Mouse (Mus musculus): Measurements from ENCODE around the gene Ctnnbl1. TPM values are rescaled to one million over a fixed set of nuclear protein-coding genes. Genes with fewer than 3 reads are reported as not detected.

Ctnnbl1 gene
- polyA plus RNA-seq, 1 experiment from 2014 or later, result 60.9 TPM

DNA sequence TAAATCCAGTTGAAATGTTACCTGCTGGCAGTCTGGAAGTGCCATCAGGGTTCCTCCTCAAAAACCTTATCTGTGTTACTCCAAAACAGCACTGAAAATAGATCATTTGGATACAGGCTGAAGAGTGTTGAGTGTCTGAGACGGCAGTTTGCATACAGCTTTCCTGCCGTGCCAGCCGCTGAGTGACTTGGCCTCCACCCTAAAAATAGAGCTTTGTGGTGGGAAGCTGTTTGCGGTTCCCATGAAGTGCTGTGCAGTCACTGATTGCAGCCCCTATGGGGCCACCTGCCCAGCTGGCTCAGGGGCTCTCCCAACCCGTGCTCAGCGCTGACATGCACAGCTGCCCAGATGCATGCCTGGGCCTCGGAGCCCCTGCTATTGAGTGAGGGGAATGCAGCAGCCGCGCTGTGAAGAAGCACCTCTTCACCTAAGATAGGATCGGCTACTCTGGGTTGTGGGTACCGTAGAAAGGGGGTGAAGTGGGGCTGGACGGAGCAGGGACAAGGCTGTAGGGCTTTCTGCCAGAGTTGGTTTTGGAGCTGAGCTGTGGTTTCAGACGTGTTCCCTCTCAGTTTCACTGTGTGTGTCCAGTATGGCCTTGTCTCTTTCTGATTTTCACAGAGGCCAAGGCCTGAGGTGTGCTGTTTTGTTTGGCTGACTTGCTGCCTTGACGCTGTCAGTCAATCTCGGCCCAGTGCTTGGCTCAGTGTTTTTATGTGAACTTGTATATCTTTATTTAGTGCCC lies 81.5 kb downstream of the Ctnnbl1 start:
- DNase-seq (no peak), ATAC-seq (ENCODE audit: insufficient read depth) (no peak)
- Histone ChIP-seq H3K9ac (no peak overlapping the region), H3K27me3 (ENCODE audit: insufficient read depth, low read length) (no peaks in the 10 kb centered on the region), H3K36me3 (ENCODE audit: insufficient read depth) (peaks cover 28% of the 10 kb centered on the region), H3K4me2 (no peak overlapping the region), H3K9me3 (ENCODE audit: low read depth, low read length) (no peaks in the 10 kb centered on the region), H3K27ac (ENCODE audit: low read depth) (no peak overlapping the region), H3K4me1 (ENCODE audit: insufficient read depth) (no peaks in the 10 kb centered on the region), H3K4me3 (ENCODE audit: low read depth, low read length) (no peak overlapping the region)
- WGBS, result 72% methylated on average over 15 of the region's 15 CpGs
- no peak for TF ChIP-seq CTCF (IDR thresholded peaks at IDR 0.05; ENCODE audit: low read depth)

DNA sequence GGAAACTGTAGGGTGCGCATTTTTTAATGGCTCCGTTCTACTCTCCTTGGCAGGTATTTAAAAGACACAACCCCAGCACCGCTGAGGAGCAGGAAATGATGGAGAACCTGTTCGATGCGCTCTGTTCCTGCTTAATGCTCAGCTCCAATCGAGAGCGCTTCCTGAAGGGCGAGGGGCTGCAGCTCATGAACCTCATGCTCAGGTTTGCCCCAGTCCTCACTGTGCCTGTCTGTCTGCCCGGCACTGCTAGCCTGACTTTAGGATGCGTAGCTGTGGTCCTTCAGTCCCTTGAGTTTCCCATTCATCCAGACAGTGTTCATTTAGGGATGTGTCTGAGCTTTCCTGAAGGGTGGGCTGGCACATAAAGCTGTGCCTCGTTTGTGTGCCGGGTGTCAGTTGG lies 82.2 kb downstream of the Ctnnbl1 start:
- Histone ChIP-seq H3K4me3 (ENCODE audit: low read depth, low read length) (no peak overlapping the region), H3K9me3 (ENCODE audit: low read depth, low read length) (no peaks in the 10 kb centered on the region), H3K27ac (ENCODE audit: low read depth) (no peak overlapping the region), H3K4me2 (no peak overlapping the region), H3K27me3 (ENCODE audit: insufficient read depth, low read length) (no peaks in the 10 kb centered on the region), H3K9ac (no peak overlapping the region), H3K36me3 (ENCODE audit: insufficient read depth) (peaks cover 28% of the 10 kb centered on the region), H3K4me1 (ENCODE audit: insufficient read depth) (no peaks in the 10 kb centered on the region)
- no peak for ATAC-seq (ENCODE audit: insufficient read depth)
- no peak for DNase-seq
- no peak for TF ChIP-seq CTCF (IDR thresholded peaks at IDR 0.05; ENCODE audit: low read depth)
- WGBS, result 93% methylated on average over 12 of the region's 12 CpGs

DNA sequence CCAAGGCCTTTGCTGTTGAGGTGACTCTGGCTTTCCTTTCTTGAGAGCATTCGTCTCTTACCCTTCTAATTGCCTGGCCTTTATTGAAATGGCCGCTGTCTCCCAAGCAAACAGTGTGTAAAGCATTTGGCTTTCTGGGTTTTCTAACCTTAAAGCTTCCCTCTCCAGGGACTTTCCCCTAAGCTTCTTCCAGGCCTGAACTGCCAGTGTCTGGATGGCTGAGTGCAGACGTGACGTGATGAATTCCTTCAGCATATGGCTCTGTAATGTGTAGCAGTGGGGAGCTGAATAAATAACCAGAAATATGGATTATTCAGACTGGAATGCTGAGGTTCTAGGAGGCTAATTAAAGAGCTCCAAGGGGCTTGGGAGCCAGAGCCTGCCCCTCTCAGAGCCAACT lies 84.1 kb downstream of the Ctnnbl1 start:
- ATAC-seq (ENCODE audit: insufficient read depth) (no peak), DNase-seq (no peak)
- Histone ChIP-seq H3K27ac (ENCODE audit: low read depth) (no peak overlapping the region), H3K9me3 (ENCODE audit: low read depth, low read length) (no peaks in the 10 kb centered on the region), H3K4me2 (no peak overlapping the region), H3K4me1 (ENCODE audit: insufficient read depth) (no peaks in the 10 kb centered on the region), H3K4me3 (ENCODE audit: low read depth, low read length) (no peak overlapping the region), H3K9ac (no peak overlapping the region), H3K36me3 (ENCODE audit: insufficient read depth) (peaks cover 16% of the 10 kb centered on the region), H3K27me3 (ENCODE audit: insufficient read depth, low read length) (no peaks in the 10 kb centered on the region)
- WGBS, result 77% methylated on average over 4 of the region's 4 CpGs
- TF ChIP-seq CTCF (IDR thresholded peaks at IDR 0.05; ENCODE audit: low read depth), result no peak

DNA sequence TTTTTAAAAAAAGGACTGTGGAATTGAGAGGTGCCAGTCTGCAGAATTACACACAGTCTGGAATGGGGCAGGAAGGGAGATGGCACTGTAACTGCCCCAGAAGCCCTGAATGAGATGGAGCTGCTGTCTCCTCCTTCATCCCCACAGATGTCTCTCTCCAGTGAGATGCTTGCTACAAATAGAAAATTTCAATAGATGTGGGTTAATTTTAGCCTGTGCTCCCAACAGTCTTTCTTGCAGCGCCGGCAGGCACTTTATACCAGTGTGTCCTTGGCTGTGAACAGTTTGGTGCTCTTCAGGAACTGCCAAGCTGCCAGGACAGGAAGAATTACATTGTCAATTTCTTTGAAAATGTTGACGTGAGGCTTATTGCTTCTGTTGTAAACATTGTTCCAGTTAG lies 86.3 kb downstream of the Ctnnbl1 start:
- no peak overlapping the region for H3K9ac ChIP-seq
- H3K27ac ChIP-seq (ENCODE audit: low read depth), result no peak overlapping the region
- no peaks in the 10 kb centered on the region for H3K27me3 ChIP-seq (ENCODE audit: insufficient read depth, low read length)
- peaks cover 4% of the 10 kb centered on the region for H3K36me3 ChIP-seq (ENCODE audit: insufficient read depth)
- H3K9me3 ChIP-seq (ENCODE audit: low read depth, low read length), result no peaks in the 10 kb centered on the region
- ATAC-seq (ENCODE audit: insufficient read depth) (no peak), DNase-seq (no peak)
- no peak overlapping the region for H3K4me2 ChIP-seq
- no peak for TF ChIP-seq CTCF (IDR thresholded peaks at IDR 0.05; ENCODE audit: low read depth)
- H3K4me1 ChIP-seq (ENCODE audit: insufficient read depth), result no peaks in the 10 kb centered on the region
- H3K4me3 ChIP-seq (ENCODE audit: low read depth, low read length), result no peak overlapping the region
- 74% methylated on average over 3 of the region's 3 CpGs for WGBS

DNA sequence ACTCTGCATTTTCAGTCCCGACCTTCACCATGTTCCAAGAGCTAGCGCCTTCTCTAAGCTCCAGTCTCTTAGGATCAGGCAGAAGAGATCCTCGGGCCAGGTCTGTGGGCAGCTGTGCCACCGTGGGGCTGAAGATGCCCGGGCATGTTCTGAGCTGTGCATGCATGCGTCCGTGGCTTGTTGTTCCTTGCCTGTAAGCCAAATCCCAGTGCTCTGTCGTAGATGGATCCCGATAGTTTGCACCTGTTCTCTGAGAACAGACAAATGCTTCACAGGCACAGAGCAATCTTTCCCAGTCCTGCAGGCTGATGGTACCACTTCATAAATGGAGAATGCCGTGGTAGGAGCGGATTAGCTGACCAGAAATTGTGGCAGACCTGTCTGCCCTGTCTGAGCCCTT lies 87.0 kb downstream of the Ctnnbl1 start:
- Histone ChIP-seq H3K4me1 (ENCODE audit: insufficient read depth) (no peaks in the 10 kb centered on the region), H3K4me3 (ENCODE audit: low read depth, low read length) (no peak overlapping the region), H3K9ac (no peak overlapping the region), H3K4me2 (no peak overlapping the region), H3K27me3 (ENCODE audit: insufficient read depth, low read length) (no peaks in the 10 kb centered on the region), H3K9me3 (ENCODE audit: low read depth, low read length) (no peaks in the 10 kb centered on the region), H3K27ac (ENCODE audit: low read depth) (no peak overlapping the region), H3K36me3 (ENCODE audit: insufficient read depth) (no peaks in the 10 kb centered on the region)
- 94% methylated on average over 11 of the region's 11 CpGs for whole genome bisulfite sequencing
- no peak for ATAC-seq (ENCODE audit: insufficient read depth)
- no peak for TF ChIP-seq CTCF (IDR thresholded peaks at IDR 0.05; ENCODE audit: low read depth)
- no peak for DNase-seq

DNA sequence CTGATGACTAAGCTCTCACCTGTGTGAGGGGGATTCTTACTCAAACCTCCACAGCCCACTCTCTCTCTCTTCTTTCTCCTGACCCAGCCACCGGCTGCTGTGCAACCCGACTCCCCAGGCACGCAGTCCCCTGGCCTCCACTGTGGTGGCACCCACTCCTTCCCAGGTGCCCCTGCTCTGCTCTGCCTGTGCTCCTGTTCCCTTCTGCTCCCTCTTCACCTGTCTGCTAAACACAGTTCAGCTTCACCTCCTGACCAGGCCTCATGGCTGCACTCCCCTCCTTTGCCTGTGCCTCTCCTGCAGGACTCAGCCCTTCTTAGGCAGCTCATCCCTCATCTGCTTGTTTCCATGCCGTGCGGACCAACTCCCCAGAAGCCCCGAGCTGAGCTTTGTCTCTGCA lies 92.9 kb downstream of the Ctnnbl1 start:
- no peaks in the 10 kb centered on the region for H3K36me3 ChIP-seq (ENCODE audit: insufficient read depth)
- H3K27me3 ChIP-seq (ENCODE audit: insufficient read depth, low read length), result no peaks in the 10 kb centered on the region
- DNase-seq (no peak), ATAC-seq (ENCODE audit: insufficient read depth) (no peak)
- TF ChIP-seq CTCF (IDR thresholded peaks at IDR 0.05; ENCODE audit: low read depth), result no peak
- H3K4me3 ChIP-seq (ENCODE audit: low read depth, low read length), result no peak overlapping the region
- 68% methylated on average over 6 of the region's 6 CpGs for WGBS
- no peak overlapping the region for H3K4me2 ChIP-seq
- no peak overlapping the region for H3K9ac ChIP-seq
- no peak overlapping the region for H3K27ac ChIP-seq (ENCODE audit: low read depth)
- no peaks in the 10 kb centered on the region for H3K4me1 ChIP-seq (ENCODE audit: insufficient read depth)
- no peaks in the 10 kb centered on the region for H3K9me3 ChIP-seq (ENCODE audit: low read depth, low read length)

DNA sequence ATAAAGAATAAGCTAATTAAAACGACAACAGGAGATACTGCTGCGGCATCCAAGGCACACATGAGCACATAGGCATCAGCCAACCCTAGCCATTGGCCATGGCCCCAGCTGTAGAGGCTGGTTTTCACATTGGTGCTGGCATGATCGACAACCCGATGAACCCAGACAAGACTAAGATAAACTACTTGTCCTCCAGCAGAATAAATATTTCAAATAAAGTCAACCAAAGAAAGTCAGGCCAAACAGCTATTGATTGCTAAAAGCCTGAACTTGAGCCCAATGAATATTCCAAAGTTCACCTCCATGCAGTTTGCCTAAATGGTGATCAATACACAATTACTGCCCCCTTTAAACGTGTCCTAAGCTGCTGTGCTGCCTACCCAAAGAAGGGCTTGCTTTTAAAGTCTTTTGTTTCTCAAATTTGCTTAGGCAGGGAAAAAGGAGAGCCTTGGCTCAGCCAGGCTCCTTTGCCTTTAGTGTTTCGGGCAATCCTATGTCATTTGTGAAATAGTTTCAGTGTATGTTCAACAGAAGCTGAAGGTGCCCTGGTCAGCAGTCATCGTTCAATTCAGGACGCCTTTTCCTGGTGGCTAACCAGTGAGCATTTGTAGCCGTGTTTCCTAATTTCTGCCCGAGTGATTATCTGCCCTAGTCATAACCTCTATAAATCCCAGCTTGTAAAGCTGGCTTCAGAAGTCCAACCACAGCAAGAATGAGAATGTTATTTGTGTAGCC lies 93.6 kb downstream of the Ctnnbl1 start:
- TF ChIP-seq CTCF (IDR thresholded peaks at IDR 0.05; ENCODE audit: low read depth), result no peak
- no peak overlapping the region for H3K4me2 ChIP-seq
- H3K27ac ChIP-seq (ENCODE audit: low read depth), result no peak overlapping the region
- H3K9me3 ChIP-seq (ENCODE audit: low read depth, low read length), result no peaks in the 10 kb centered on the region
- no peak overlapping the region for H3K9ac ChIP-seq
- H3K36me3 ChIP-seq (ENCODE audit: insufficient read depth), result no peaks in the 10 kb centered on the region
- H3K4me1 ChIP-seq (ENCODE audit: insufficient read depth), result no peaks in the 10 kb centered on the region
- no peak for ATAC-seq (ENCODE audit: insufficient read depth)
- DNase-seq, result no peak
- H3K27me3 ChIP-seq (ENCODE audit: insufficient read depth, low read length), result no peaks in the 10 kb centered on the region
- H3K4me3 ChIP-seq (ENCODE audit: low read depth, low read length), result no peak overlapping the region
- 79% methylated on average over 10 of the region's 10 CpGs for WGBS

Measured in lung, embryonic 14.5 days (tissue).